Mouse (Mus musculus): ENCODE measurements around the gene Cdh8.
A peak's percentile ranks its signal among the peaks of the same experiment; 100 is the strongest.
"Not testable (repeated sequence)": the region's sequence is repeated elsewhere in the genome, so short reads cannot be mapped to it uniquely, and the experiment has no call there.

Gene Cdh8

DNA sequence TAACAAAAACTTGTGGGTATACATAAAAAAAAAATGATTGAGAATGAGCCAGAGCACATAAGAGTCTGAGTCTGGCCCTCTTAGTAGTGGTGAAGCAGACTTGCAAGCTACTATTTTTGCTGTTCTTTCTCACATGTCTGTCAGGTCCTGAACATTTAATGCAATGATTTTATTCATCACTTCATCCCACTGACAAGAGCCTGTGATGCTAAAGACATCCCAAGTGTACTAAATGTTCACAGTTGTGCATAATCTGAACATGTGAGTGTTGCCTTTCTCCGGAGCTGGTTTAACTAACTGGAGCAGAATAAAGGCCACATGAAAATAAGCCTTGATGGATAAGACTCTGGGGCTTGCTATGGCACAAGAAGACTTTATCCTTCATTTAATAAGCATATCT lies 131.2 kb downstream of the Cdh8 start:
- DNase-seq (ENCODE audit: low spot score): no peak

DNA sequence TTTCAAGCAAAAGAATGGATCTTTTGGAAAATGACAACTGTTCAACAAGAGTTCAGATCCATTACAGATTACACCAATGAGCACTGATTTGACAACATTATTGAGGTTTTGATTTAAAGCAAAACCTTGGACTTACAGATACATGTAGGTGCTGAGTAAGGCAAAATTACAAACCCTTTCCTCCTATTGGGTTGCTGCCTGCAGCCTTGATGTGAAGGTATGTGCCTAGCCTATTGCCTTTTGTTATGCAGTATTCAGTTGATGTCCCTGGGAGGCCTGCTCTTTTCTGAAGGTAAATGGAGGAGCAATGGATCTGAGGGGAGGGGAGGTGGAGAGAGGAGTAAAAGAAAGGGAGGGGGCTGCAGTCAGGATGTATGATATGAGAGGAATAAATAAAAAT lies 135.9 kb downstream of the Cdh8 start:
- no peak for DNase-seq (ENCODE audit: low spot score)

DNA sequence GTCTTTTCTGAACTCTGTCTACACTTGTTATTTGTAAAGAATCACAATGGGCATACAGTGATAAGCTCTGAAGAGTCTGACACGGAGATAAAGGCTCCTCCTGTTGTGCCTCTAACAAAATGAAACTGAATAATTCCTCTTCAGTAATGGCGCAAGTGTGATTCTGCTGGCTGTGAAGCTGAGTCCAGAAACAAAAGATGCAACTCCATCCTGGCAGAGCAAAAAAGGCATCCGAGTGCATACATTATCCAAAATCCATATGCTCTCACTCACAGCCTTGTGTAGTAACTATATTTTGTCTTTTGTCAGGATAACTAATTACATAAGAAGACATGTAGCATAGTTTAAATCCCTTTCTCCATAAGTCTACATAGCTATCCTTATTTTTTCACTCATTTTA lies 149.1 kb downstream of the Cdh8 start:
- peak; percentile 4 for DNase-seq (ENCODE audit: low spot score)

DNA sequence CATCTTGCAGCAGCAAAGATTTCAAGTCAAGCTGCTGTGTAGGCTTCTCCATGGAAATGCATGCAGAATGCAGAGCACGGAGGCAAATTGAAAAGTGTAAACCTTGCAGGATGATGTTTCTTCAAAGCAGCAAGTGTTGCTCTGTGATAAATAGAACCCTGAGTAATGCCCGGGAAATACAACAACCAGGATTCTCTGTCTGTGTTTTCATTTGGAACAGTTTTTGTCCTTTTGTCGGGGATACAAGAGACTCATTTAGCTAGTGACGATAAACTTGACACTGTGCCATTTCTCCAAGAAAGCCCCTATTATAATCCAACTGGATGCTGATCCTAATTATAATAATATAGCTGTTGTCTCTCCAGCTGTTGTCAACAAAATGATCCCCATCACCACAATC lies 181.9 kb downstream of the Cdh8 start:
- DNase-seq (ENCODE audit: low spot score): no peak

DNA sequence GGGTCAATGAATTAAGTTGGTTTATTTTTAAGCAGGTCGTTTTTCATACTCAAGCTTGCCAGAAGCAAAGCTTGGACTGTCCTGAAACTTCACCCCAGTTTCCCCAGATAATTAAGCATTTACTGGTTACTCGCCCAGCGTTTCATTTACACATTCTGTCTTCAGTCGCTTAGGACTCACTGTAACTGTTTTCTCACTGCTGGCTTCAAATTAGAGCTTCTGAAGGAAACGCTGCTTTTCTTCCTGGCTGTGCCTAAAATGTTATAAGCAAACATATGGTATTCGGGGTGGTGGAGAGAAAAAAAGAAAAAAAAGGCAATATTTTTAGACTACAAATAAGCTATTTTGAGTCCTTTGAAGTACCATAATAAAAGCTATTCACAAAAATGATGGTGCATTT lies 192.6 kb downstream of the Cdh8 start:
- no peak for DNase-seq (ENCODE audit: low spot score)

DNA sequence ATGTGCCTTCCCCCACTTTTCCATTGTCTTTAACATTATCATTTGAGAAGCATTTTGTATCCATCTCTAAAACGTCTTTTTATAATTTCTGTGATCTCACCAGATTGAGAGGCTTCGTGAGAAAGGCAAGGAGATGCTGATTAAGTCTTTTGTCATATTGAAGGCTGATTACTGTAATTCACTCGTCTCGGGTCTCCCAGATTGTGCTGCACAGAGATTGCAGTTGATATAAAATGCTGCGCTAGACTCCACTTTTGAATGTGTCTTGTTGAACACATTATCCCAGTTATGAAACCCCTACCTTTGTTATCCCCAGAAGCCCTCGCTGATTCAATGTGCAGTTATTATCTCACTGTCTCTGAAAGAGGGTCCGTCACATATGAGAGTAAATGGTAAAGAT lies 211.1 kb downstream of the Cdh8 start:
- no peak for DNase-seq (ENCODE audit: low spot score)

DNA sequence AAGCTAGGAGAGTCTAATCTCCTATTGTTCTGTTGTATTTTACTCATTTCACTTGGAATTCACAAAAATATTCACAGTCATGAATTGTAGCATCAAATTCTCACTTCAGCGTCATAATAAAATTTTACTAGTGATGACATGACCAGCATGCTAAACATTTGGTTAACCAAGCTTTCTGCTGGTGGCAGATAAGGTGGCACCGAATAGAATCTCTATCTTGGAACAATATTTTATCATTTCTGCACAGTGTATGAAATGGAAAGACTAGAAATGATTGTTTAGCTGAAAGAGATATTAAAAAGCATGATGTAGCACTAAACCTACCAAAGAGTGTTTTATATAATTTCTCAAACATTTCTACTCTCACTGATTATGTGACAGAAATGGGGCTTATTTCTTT lies 225.6 kb downstream of the Cdh8 start:
- no peak for DNase-seq (ENCODE audit: low spot score)

DNA sequence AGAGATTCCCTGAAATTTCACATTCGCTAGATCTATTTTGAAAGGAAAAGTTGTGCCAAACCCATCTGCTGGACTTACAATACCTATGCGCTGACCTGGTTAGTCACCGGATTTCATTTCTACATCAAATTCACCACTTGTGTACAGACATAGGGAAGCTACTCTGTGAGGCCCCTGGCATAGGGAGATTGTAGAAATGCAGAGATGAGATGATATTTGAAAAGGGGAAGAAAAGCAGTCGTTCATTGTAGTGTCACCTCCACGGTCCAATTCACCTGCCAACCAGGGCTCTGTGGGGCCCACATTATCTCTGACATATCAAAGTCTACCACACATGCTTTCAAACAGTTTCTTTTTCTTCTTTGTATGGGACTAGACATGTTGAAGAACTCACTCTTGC lies 229.4 kb downstream of the Cdh8 start:
- DNase-seq (ENCODE audit: low spot score): no peak

DNA sequence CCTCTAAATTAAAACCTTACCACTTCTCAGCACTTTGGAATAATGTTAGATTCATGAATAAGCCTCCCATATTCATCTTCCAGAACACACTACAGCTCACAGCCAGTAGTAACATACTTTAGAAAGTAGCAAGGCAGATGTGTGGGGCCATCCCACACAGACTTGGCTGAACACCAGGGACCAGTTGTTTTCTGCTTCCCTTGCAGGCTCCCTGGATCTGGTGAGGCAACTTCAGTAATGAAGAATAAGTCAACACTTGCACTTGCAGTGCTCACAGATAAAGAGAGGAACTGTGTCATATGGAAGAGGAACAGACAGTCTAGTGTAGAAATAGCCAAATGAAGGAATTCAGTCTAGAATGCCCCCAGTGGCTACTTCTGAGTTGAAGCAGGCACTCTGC lies 232.1 kb downstream of the Cdh8 start:
- DNase-seq (ENCODE audit: low spot score): no peak

DNA sequence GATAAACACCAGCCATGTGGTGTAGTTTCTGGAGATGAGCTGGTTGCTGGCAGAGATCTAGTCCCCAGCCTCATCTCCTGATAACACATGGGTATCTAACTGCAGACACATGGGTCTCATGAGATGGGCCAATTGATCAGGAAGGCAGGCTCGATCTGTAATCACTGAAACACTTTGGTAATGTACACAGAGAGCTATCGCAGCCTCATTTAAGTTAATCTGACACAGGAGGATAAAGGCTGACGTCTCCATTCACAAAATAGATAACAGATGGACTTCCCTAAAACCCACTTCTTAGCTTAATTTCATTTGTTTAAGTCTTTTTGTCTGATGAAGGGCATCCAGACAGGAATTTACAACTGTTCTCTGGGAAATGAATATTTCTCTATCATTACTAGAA lies 249.3 kb downstream of the Cdh8 start:
- DNase-seq (ENCODE audit: low spot score): no peak

DNA sequence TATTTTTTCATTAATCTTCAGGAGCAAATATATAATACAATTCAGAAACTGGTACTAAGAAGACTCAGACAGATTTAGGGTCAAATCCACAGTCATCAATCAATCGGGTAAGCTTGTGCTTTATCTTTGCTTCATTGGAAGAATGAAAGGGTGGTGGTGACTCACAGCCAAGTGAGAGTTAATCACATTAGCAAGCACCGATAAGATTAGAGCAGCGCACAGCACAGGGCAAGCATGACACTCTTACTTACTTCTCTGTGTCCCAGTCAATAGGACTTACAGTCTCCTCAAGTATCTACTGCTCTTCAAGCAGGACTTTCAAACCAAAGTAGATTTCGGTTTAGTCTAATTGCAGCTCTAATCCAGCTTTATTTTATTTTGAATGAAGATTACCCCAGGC lies 254.6 kb downstream of the Cdh8 start:
- peak; percentile 12 for DNase-seq (ENCODE audit: low spot score)

DNA sequence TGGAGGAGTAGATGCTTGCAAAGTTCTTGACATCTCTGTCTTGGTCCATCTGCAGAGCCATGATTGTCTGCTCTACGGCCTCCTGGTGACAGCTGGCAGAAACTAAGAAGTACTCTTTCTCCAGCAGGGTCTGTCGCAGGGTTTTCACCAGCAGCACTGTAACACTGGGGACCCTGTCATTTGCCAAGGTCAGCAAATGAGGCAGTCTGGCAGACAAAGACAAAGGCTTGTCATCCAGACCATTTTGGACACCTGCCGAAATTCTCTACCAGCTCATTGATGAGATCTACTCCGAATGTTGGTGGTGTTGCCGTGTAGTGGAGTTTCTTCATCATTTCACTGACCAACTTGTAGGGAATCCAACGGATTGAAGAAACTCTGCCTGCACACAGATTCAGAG lies 270.8 kb downstream of the Cdh8 start:
- DNase-seq (ENCODE audit: low spot score): no peak

DNA sequence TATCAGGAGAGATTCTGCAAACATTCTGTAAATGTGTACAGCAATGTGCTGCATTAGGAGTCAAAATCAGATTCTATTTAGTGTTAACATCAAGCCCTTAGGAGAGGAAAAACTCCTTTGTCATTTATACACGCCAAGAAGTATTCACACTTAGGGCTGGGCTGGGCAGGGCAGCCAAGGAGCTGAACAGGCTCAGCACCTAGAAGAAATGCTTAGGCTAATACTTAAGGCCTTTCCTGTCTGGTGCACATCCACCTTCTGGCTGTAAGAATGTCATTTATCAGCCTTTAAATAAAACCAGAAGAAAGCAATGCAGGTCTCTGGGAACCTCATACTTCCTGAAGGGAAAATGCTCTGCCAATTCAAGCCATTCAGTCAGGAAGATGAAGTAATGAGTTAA lies 271.5 kb downstream of the Cdh8 start:
- not testable (repeated sequence) for DNase-seq (ENCODE audit: low spot score)

DNA sequence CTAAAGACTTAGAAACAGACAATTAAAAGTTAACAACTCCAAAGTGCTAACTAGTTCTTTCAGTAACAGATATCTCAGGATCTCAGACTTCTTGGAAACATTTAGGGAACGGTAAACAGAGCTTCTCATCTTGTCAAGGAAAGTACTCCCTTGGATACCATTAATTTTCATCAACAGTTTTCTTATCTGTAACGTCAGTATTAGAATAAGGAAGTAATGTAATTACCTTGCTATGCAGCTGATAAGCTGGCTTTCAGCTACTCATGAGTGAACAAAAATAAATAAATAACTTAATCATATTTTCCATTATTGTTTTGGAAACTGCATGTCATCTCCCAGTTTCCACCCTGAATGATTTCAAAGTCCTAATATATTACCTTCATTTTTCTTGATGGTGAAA lies 317.8 kb downstream of the Cdh8 start:
- no peak for DNase-seq (ENCODE audit: low spot score)

DNA sequence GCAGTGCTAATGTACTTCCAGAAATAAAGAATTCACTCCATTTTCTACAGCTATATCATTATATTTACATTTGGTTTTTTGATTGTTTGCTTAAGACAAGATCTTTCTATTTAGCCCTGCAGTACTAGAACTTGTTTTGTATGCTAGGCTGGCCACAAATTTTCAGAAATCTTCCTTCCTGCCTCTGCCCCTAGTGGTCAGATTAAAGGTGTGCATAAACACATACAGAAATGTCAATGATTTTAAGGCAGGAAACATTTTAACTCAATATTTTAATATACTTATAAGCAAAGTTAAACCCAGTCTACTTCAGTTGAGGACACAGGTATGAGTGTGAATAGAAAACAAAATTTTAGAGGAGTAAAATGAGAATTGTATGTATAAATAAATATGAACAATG lies 364.9 kb downstream of the Cdh8 start:
- DNase-seq (ENCODE audit: low spot score): no peak

DNA sequence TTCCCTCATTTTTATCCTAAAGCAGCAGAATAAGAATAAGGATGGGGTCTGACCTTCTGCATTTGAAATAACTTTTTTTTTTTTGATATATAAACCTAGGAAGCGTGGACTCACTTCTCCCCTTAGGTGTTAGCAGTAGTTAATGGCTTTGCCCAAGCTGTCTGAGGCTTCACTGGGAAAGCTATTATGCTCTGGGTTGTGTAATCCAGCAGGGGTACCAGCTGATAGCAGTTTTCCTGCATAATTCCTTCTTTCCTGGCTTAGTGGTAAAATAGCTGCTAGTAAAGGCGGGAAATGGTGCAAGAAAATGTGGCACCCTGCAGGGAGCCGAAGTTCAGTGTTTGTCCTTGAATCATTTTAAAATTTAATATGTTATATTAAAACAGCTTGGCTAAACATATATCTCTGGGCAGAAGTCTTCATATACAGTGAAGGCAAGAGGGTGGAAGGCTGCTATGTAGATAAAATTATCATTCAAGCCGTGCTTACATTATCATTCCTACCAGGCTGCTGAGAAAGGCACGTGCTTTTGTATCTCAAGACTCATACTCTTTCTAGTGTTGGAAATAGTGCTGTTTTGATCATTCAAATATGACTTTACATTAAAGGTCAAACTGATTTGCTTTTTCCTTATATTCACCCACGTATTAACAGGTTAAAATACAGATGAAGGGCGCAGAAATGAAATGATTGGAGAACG lies 367.5 kb downstream of the Cdh8 start:
- DNase-seq (ENCODE audit: low spot score): no peak

DNA sequence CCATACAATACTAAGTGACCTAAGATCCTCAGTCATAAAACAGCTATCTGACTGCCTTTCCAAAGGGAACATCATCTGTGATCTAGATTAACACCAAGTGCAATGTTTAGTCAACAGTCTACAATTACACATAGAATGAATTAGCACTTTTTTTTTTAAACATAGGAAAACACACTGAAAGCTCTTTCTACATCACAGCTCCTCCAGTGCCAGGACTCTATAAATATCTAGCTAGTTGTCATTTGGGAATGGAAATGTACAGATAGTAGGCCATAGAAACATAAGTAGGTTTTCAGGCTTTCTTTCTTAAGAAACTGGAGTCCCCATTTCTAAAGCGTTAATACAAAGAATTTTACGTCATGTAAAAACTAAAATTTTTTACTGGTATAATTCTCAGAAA lies 375.8 kb downstream of the Cdh8 start:
- no peak for DNase-seq (ENCODE audit: low spot score)

DNA sequence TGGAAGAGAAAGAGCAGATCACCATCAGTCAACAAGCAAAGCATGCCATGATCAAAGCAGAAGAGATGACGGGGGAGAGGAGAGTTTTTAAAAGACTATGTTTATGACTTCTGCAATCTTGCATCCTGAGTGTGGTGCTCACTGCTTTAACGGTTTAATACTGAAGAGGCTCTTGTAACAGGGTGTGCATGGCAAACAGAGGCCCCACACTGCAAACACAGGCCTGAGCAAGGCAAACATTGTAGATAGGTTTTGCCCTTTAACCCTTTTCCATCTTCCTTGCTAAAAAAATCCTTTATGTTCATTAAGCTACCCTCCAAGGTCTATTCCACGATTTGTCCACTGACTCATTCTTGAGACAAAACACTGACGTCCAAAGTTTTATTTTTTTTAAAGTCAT lies 385.2 kb downstream of the Cdh8 start:
- no peak for DNase-seq (ENCODE audit: low spot score)

Data from embryo, embryonic 10 days (tissue).